ENCODE assay signal across 25 mouse cellular contexts in the genomic region with DNA sequence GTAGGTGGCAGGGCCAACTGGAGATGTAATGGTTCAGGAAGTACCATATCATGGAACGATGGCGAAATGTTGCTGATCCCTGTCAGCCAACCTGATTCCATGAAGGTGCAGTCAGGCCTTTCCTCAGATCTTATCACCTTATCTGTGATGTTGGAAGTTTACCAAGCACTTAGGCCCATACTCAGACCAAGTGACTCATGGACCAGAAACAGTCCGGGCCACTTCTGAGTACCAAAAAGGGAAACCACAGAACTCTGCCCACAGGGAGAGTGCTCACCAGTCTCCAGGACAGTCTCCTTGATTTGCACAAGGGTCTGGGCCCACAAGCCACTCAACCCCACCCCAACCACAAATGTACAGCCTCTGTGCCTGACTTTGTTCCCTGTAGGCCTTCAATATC. TPM values are rescaled to one million over a fixed set of nuclear protein-coding genes. Genes with fewer than 3 reads are reported as not detected.
DNase-seq lines count a peak whose midpoint lies in the region; ATAC-seq and TF ChIP-seq lines count a peak whose summit lies in the region.
"Had no signal": no experiment of that assay in that cellular context is flagged by ENCODE, and none has a peak within 500 bp of the region (broad histone marks: within the 10 kb centered on the region; RNA-seq: fewer than 3 reads in every experiment).

No protein-coding gene starts in this region.

- no peak for TF ChIP-seq CTCF in intestine, postnatal 0 days (IDR thresholded peaks at IDR 0.05; ENCODE audit: low read depth)
- TF ChIP-seq CTCF in lung, adult 2 months (IDR thresholded peaks at IDR 0.05; ENCODE audit: insufficient read depth, low read length), result no peak
- TF ChIP-seq CTCF in small intestine, adult 2 months (IDR thresholded peaks at IDR 0.05; ENCODE audit: extremely low read depth, insufficient read length, insufficient replicate concordance, low read depth, low read length), result no peak

- no peak overlapping the region for H3K9ac ChIP-seq in intestine, embryonic 15.5 days
- no peak overlapping the region for H3K9ac ChIP-seq in intestine, postnatal 0 days (ENCODE audit: low read depth, low read length)
- no peak overlapping the region for H3K9ac ChIP-seq in kidney, embryonic 15.5 days
- H3K9ac ChIP-seq: limb, embryonic 12.5 days; liver, postnatal 0 days had no signal

- DNase-seq in lung, adult 2 months, result peak; percentile 54
- DNase-seq in lung, postnatal 14 days, result peak; percentile 49
- no peak for DNase-seq in left cerebral cortex, postnatal 10 days (ENCODE audit: extremely low spot score in 1 of 2, low spot score in 2 of 2)
- no peak for DNase-seq in layer of hippocampus, adult 18-20 months (ENCODE audit: low spot score in 2 of 2)
- DNase-seq: adrenal gland, postnatal 14 days; cerebellum, adult 2 months; cerebellum, postnatal 36 days; gastrocnemius, postnatal 36 days; heart, postnatal 10 days; kidney, adult 18-20 months; liver, postnatal 0 days; right cerebral cortex, postnatal 4 days had no signal

- H3K27me3 ChIP-seq in intestine, embryonic 15.5 days (replicated peaks), result no peaks in the 10 kb centered on the region
- H3K27me3 ChIP-seq in intestine, postnatal 0 days (replicated peaks; ENCODE audit: control insufficient read depth, insufficient read depth, low read length), result no peaks in the 10 kb centered on the region
- no peaks in the 10 kb centered on the region for H3K27me3 ChIP-seq in small intestine, adult 2 months (ENCODE audit: control insufficient read depth, insufficient read depth, low read length)
- no peaks in the 10 kb centered on the region for H3K27me3 ChIP-seq in kidney, embryonic 15.5 days
- H3K27me3 ChIP-seq: limb, embryonic 12.5 days had no signal

- intact Hi-C loops in left cerebral cortex, postnatal 10 days (cut with DNase I), result no loop called here

- H3K27ac ChIP-seq in intestine, embryonic 15.5 days, result no peak overlapping the region
- H3K27ac ChIP-seq in intestine, postnatal 0 days (ENCODE audit: low read depth, low read length), result no peak overlapping the region
- H3K27ac ChIP-seq in small intestine, adult 2 months (ENCODE audit: insufficient read depth, low read depth, low read length), result peak overlapping the region; percentile 41
- no peak overlapping the region for H3K27ac ChIP-seq in kidney, embryonic 15.5 days
- H3K27ac ChIP-seq: hindbrain, postnatal 0 days; kidney, postnatal 0 days; left cerebral cortex, adult 2 months; limb, embryonic 12.5 days; midbrain, embryonic 10.5 days had no signal

- no peak overlapping the region for H3K4me3 ChIP-seq in intestine, embryonic 15.5 days (replicated peaks)
- H3K4me3 ChIP-seq in intestine, postnatal 0 days (ENCODE audit: low read depth, low read length), result no peak overlapping the region
- H3K4me3 ChIP-seq in lung, adult 2 months (replicated peaks; ENCODE audit: extremely low read depth, low read depth, low read length), result no peak overlapping the region
- no peak overlapping the region for H3K4me3 ChIP-seq in small intestine, adult 2 months (ENCODE audit: low read depth, low read length)
- H3K4me3 ChIP-seq in kidney, embryonic 15.5 days (replicated peaks), result no peak overlapping the region
- H3K4me3 ChIP-seq: left cerebral cortex, adult 2 months; limb, embryonic 12.5 days; midbrain, embryonic 10.5 days had no signal

- H3K4me1 ChIP-seq in intestine, embryonic 15.5 days (replicated peaks), result no peaks in the 10 kb centered on the region
- no peaks in the 10 kb centered on the region for H3K4me1 ChIP-seq in intestine, postnatal 0 days (replicated peaks; ENCODE audit: control insufficient read depth, insufficient read depth, low read length)
- no peaks in the 10 kb centered on the region for H3K4me1 ChIP-seq in lung, adult 2 months (ENCODE audit: control insufficient read depth, insufficient read depth, low read length)
- H3K4me1 ChIP-seq in small intestine, adult 2 months (ENCODE audit: control insufficient read depth, insufficient read depth, insufficient read length, low read length), result peaks cover 7% of the 10 kb centered on the region; the same call in 1 of the 2 replicates
- H3K4me1 ChIP-seq in kidney, embryonic 15.5 days, result no peaks in the 10 kb centered on the region
- H3K4me1 ChIP-seq: limb, embryonic 12.5 days; midbrain, embryonic 10.5 days had no signal

- TF ChIP-seq POLR2A in lung, adult 2 months (IDR thresholded peaks at IDR 0.05; ENCODE audit: borderline replicate concordance, extremely low read depth, low read depth, low read length), result no peak
- no peak for TF ChIP-seq POLR2A in small intestine, adult 2 months (IDR thresholded peaks at IDR 0.05; ENCODE audit: low read depth, low read length)

- H3K36me3 ChIP-seq in intestine, embryonic 15.5 days, result no peaks in the 10 kb centered on the region
- H3K36me3 ChIP-seq in intestine, postnatal 0 days (ENCODE audit: control insufficient read depth, insufficient read depth), result no peaks in the 10 kb centered on the region
- no peaks in the 10 kb centered on the region for H3K36me3 ChIP-seq in small intestine, adult 2 months (ENCODE audit: control insufficient read depth, insufficient read depth, low read length)
- H3K36me3 ChIP-seq in kidney, embryonic 15.5 days, result no peaks in the 10 kb centered on the region
- H3K36me3 ChIP-seq: limb, embryonic 12.5 days; midbrain, embryonic 10.5 days had no signal

- 93% methylated on average over 3 of the region's 3 CpGs for WGBS in intestine, embryonic 15.5 days
- WGBS in intestine, postnatal 0 days, result 61% methylated on average over 3 of the region's 3 CpGs
- 74% methylated on average over 3 of the region's 3 CpGs for WGBS in lung, adult 2 months
- WGBS in small intestine, adult 2 months, result 34% methylated on average over 3 of the region's 3 CpGs
- WGBS in kidney, embryonic 15.5 days, result 80% methylated on average over 3 of the region's 3 CpGs

- ATAC-seq in intestine, embryonic 15.5 days, result peak; percentile 29; the same call in 1 of the 2 replicates
- ATAC-seq in intestine, postnatal 0 days, result no peak
- ATAC-seq in kidney, embryonic 15.5 days (replicated peaks; ENCODE audit: low FRiP score), result no peak
- ATAC-seq: CD4-positive, CD25-positive, alpha-beta regulatory T cell, adult 4 months; hindbrain, postnatal 0 days; liver, postnatal 0 days; midbrain, embryonic 16.5 days had no signal

- H3K4me2 ChIP-seq in intestine, embryonic 15.5 days (replicated peaks), result no peak overlapping the region
- H3K4me2 ChIP-seq in intestine, postnatal 0 days (replicated peaks; ENCODE audit: low read depth), result no peak overlapping the region
- no peak overlapping the region for H3K4me2 ChIP-seq in kidney, embryonic 15.5 days
- H3K4me2 ChIP-seq: heart, embryonic 11.5 days; limb, embryonic 12.5 days; liver, embryonic 11.5 days had no signal

- no peaks in the 10 kb centered on the region for H3K9me3 ChIP-seq in intestine, embryonic 15.5 days
- H3K9me3 ChIP-seq in intestine, postnatal 0 days (ENCODE audit: control insufficient read depth), result no peaks in the 10 kb centered on the region
- no peaks in the 10 kb centered on the region for H3K9me3 ChIP-seq in kidney, embryonic 15.5 days (replicated peaks)
- H3K9me3 ChIP-seq: limb, embryonic 12.5 days; midbrain, embryonic 10.5 days had no signal

RNA-seq across cellular contexts. Expression of a gene that starts 18.2 kb away (rescaled TPM):
- 42.4 and 51.4 TPM in 2 replicates for polyA plus RNA-seq in intestine, embryonic 15.5 days (2015; fragmentation: Nextera tagmentation; extraction: Ambion mirVana)
- polyA plus RNA-seq in intestine, postnatal 0 days (2015; fragmentation: Nextera tagmentation; extraction: Ambion mirVana), result 305 and 311 TPM in 2 replicates
- polyA plus RNA-seq in lung, adult 2 months (2012; rRNA removed), result 95.5 and 151 TPM in 2 replicates
- 24.9 and 33.8 TPM in 2 replicates for polyA plus RNA-seq in small intestine, adult 2 months (2012; rRNA removed)
- 10 to 100 TPM; 23.4 to 25.5 TPM for total RNA-seq in left cerebral cortex, postnatal 10 days (2021)
- polyA plus RNA-seq in kidney, embryonic 15.5 days (2015; fragmentation: Nextera tagmentation; extraction: Ambion mirVana), result 98.2 and 112 TPM in 2 replicates
- 10 to 100 TPM; 13.5 to 15.9 TPM for total RNA-seq in layer of hippocampus, adult 18-20 months (2021)

Comparison
In these comparisons a context has a peak if more than half of its experiments do, and no peak if none do; other contexts are left out.
1. DNase-seq: peak in lung, adult 2 months (single experiment) and lung, postnatal 14 days (single experiment); none in left cerebral cortex, postnatal 10 days (0 of 2) and layer of hippocampus, adult 18-20 months (0 of 2).